Mouse (Mus musculus): ENCODE data around the gene Aarsd1.
"Not testable (repeated sequence)": the region's sequence is repeated elsewhere in the genome, so short reads cannot be mapped to it uniquely, and the experiment has no call there.

The Aarsd1 gene

GRCm38 (mm10) chr11:101447786-101448185 is 30.4 kb upstream of the Aarsd1 start:
- no peak for DNase-seq (ENCODE audit: low read depth, low spot score)

GRCm38 (mm10) chr11:101446860-101447259 is 29.4 kb upstream of the Aarsd1 start:
- DNase-seq (ENCODE audit: low read depth, low spot score) = not testable (repeated sequence)

GRCm38 (mm10) chr11:101446319-101446718 is 28.9 kb upstream of the Aarsd1 start:
- DNase-seq (ENCODE audit: low read depth, low spot score) = peak; percentile 65

GRCm38 (mm10) chr11:101442760-101443159 is 25.3 kb upstream of the Aarsd1 start:
- DNase-seq (ENCODE audit: low read depth, low spot score) = no peak

- peak; percentile 100 for DNase-seq (ENCODE audit: low read depth, low spot score)
Observed at GRCm38 (mm10) chr11:101442127-101442693, 24.8 kb upstream of the Aarsd1 start, which contains the start of gene Rpl27. Gene Rpl27, plus strand, starts transcription at chr11:101442298.

GRCm38 (mm10) chr11:101441450-101442126 is 24.2 kb upstream of the Aarsd1 start:
- DNase-seq (ENCODE audit: low read depth, low spot score) = not testable (repeated sequence)

GRCm38 (mm10) chr11:101438006-101438405 is 20.6 kb upstream of the Aarsd1 start:
- peak; percentile 40 for DNase-seq (ENCODE audit: low read depth, low spot score)

GRCm38 (mm10) chr11:101436916-101437315 is 19.5 kb upstream of the Aarsd1 start:
- peak; percentile 76 for DNase-seq (ENCODE audit: low read depth, low spot score)

- DNase-seq (ENCODE audit: low read depth, low spot score) = peak; percentile 63
Observed at GRCm38 (mm10) chr11:101435831-101436230, 18.4 kb upstream of the Aarsd1 start.

GRCm38 (mm10) chr11:101433396-101433795 is 16.0 kb upstream of the Aarsd1 start:
- DNase-seq (ENCODE audit: low read depth, low spot score) = no peak

GRCm38 (mm10) chr11:101431327-101431726 is 13.9 kb upstream of the Aarsd1 start:
- no peak for DNase-seq (ENCODE audit: low read depth, low spot score)

GRCm38 (mm10) chr11:101426165-101426564 is 8.8 kb upstream of the Aarsd1 start:
- DNase-seq (ENCODE audit: low read depth, low spot score) = no peak

GRCm38 (mm10) chr11:101424925-101425813 is 7.8 kb upstream of the Aarsd1 start, which contains the start of the genes Rundc1 and Ptges3l:
Gene Rundc1, plus strand, starts transcription at chr11:101425085.
Gene Ptges3l, minus strand, starts transcription at chr11:101425333.
- DNase-seq (ENCODE audit: low read depth, low spot score) = peak; percentile 97

- DNase-seq (ENCODE audit: low read depth, low spot score) = peak; percentile 68
Observed at GRCm38 (mm10) chr11:101424105-101424851, 6.9 kb upstream of the Aarsd1 start, which contains the start of gene Gm27029. Gene Gm27029, minus strand, starts transcription at chr11:101424796.

GRCm38 (mm10) chr11:101420148-101420547 is 2.7 kb upstream of the Aarsd1 start:
- no peak for DNase-seq (ENCODE audit: low read depth, low spot score)

GRCm38 (mm10) chr11:101419610-101420009 is 2.2 kb upstream of the Aarsd1 start:
- peak; percentile 73 for DNase-seq (ENCODE audit: low read depth, low spot score)

- no peak for DNase-seq (ENCODE audit: low read depth, low spot score)
Observed at GRCm38 (mm10) chr11:101418991-101419390, 1.6 kb upstream of the Aarsd1 start.

GRCm38 (mm10) chr11:101416433-101417100 is 848 bp downstream of the Aarsd1 start:
- DNase-seq (ENCODE audit: low read depth, low spot score) = peak; percentile 84

GRCm38 (mm10) chr11:101415306-101415705 is 2.1 kb downstream of the Aarsd1 start:
- DNase-seq (ENCODE audit: low read depth, low spot score) = peak; percentile 39

GRCm38 (mm10) chr11:101395110-101395509 is 22.3 kb downstream of the Aarsd1 start:
- DNase-seq (ENCODE audit: low read depth, low spot score) = peak; percentile 72

- DNase-seq (ENCODE audit: low read depth, low spot score) = peak; percentile 66
Observed at GRCm38 (mm10) chr11:101381817-101382216, 35.6 kb downstream of the Aarsd1 start.
